Mouse (Mus musculus) embryonic facial prominence, embryonic 14.5 days (tissue): ENCODE measurements around the gene Mfsd10. TPM values are rescaled to one million over a fixed set of nuclear protein-coding genes. Genes with fewer than 3 reads are reported as not detected.

ENCODE experiments used
- ATAC-seq: fragments of 200-750 bp; cut with Nextera tagmentation; 2 replicates; pipeline ENCODE4 v1.8.0; 2017; ENCODE audit warnings: low read depth, moderate number of reproducible peaks, moderate TSS enrichment
- DNase-seq: peaks from one replicate; pipeline ENCODE4 v3.0.0-alpha.2; 2015; ENCODE audit warnings: low spot score
- H3K27ac ChIP-seq: fragments of 300-500 bp; sonication (generic); replicated peaks from 2 replicates; pipeline ENCODE4 v1.5.1; 2014; ENCODE audit warnings: low read depth, mild to moderate bottlenecking, low read length, moderate library complexity
- H3K27me3 ChIP-seq: fragments of 300-500 bp; sonication (generic); replicated peaks from 2 replicates; pipeline ENCODE4 v1.6.1; 2014; ENCODE audit warnings: low read length; ENCODE audit not compliant: control insufficient read depth, insufficient read depth
- H3K36me3 ChIP-seq: fragments of 300-500 bp; sonication (generic); 2 replicates; pipeline ENCODE4 v1.6.1; 2014; ENCODE audit warnings: low read length, mixed read lengths; ENCODE audit not compliant: control insufficient read depth, insufficient read depth
- H3K4me1 ChIP-seq: fragments of 300-500 bp; sonication (generic); 2 replicates; pipeline ENCODE4 v1.6.1; 2014; ENCODE audit warnings: antibody characterized with exemption, low read length; ENCODE audit not compliant: control insufficient read depth, insufficient read depth
- H3K4me2 ChIP-seq: fragments of 300-500 bp; sonication (generic); 2 replicates; pipeline ENCODE4 v1.6.1; 2014; ENCODE audit warnings: low read depth, mild to moderate bottlenecking, low read length, moderate library complexity, mixed read lengths
- H3K4me3 ChIP-seq: fragments of 300-500 bp; sonication (generic); 2 replicates; pipeline ENCODE4 v1.5.1; 2014; ENCODE audit warnings: low read depth, mild to moderate bottlenecking, low read length
- H3K9ac ChIP-seq: fragments of 300-500 bp; sonication (generic); 2 replicates; pipeline ENCODE4 v1.6.1; 2014; ENCODE audit warnings: low read depth, mild to moderate bottlenecking, low read length, moderate library complexity, mixed read lengths
- H3K9me3 ChIP-seq: fragments of 300-500 bp; sonication (generic); 2 replicates; pipeline ENCODE4 v1.6.1; 2016; ENCODE audit warnings: low read length; ENCODE audit not compliant: control insufficient read depth
- WGBS: fragments of 180-500 bp; shearing (Covaris S2); extraction: QIAGEN DNeasy Blood & Tissue Kit; methylation state at CpG from one replicate; pipeline ENCODE4 v1.1.7; 2014; 5-methylcytosine and 5-hydroxymethylcytosine counted together
- polyA plus RNA-seq: library from polyadenylated mRNA; unstranded; fragments of >200 nt; fragmentation: Nextera tagmentation; extraction: Ambion mirVana; gene quantifications from 2 replicates; pipeline ENCODE4 v1.2.1, GENCODE M21; 2014

Gene Mfsd10
- polyA plus RNA-seq: 117 and 124 TPM in 2 replicates

- ATAC-seq (peak; percentile 93), DNase-seq (peak; percentile 94)
- no peaks in the 10 kb centered on the region for H3K9me3 ChIP-seq
- peaks cover 6% of the 10 kb centered on the region for H3K4me1 ChIP-seq
- 0% methylated on average over 46 of the region's 48 CpGs for WGBS
- peak within 1 kb of the TSS; percentile 72 for H3K9ac ChIP-seq
- peak within 1 kb of the TSS; percentile 70 for H3K4me2 ChIP-seq
- H3K27me3 ChIP-seq: no peaks in the 10 kb centered on the region
- H3K36me3 ChIP-seq: peaks cover 72% of the 10 kb centered on the region
- peak within 1 kb of the TSS; percentile 54 for H3K4me3 ChIP-seq
- H3K27ac ChIP-seq: peak within 1 kb of the TSS; percentile 86
Observed at GRCm38 (mm10) chr5:34636481-34637287, at the start of gene Mfsd10. Gene Mfsd10 (minus strand): TSS chr5:34637212.

GRCm38 (mm10) chr5:34670280-34670679 lies 33.3 kb upstream of the Mfsd10 start:
- no peak overlapping the region for H3K9ac ChIP-seq
- no peak for DNase-seq
- no peak overlapping the region for H3K4me2 ChIP-seq
- no peak overlapping the region for H3K27ac ChIP-seq
- no peaks in the 10 kb centered on the region for H3K9me3 ChIP-seq
- H3K36me3 ChIP-seq: 0 out of 2 replicates have a peak, but pooled peaks cover 7% of the 10 kb centered on the region
- no peaks in the 10 kb centered on the region for H3K27me3 ChIP-seq
- ATAC-seq: no peak
- H3K4me3 ChIP-seq: no peak overlapping the region
- 82% methylated on average over 4 of the region's 4 CpGs for WGBS
- H3K4me1 ChIP-seq: no peaks in the 10 kb centered on the region

DNA sequence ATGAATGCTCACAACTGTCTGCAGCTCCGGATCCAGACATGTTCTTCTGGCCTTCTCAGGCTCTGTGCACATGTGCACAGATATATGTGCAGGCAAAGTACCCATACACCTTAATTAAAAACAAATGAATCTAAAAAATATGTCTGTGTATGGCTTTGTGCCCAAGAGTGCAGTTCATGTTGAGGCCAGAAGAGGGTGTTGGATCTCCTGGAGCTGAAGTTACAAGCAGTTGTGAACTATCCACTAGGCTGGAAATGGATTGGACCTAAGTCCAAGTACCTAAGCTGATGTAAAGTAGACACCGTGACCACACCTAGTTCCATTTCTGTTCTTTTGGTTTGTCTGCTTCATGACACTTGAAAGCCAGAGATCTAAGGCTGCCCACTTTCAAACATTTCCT lies 32.5 kb upstream of the Mfsd10 start:
- no peak overlapping the region for H3K4me2 ChIP-seq
- no peaks in the 10 kb centered on the region for H3K9me3 ChIP-seq
- 0 out of 2 replicates have a peak, but pooled peaks cover 7% of the 10 kb centered on the region for H3K36me3 ChIP-seq
- H3K27ac ChIP-seq: no peak overlapping the region
- no peak overlapping the region for H3K9ac ChIP-seq
- 83% methylated on average over 2 of the region's 2 CpGs for WGBS
- no peaks in the 10 kb centered on the region for H3K4me1 ChIP-seq
- no peak overlapping the region for H3K4me3 ChIP-seq
- ATAC-seq: no peak
- H3K27me3 ChIP-seq: no peaks in the 10 kb centered on the region
- no peak for DNase-seq

- H3K9me3 ChIP-seq: no peaks in the 10 kb centered on the region
- H3K27me3 ChIP-seq: no peaks in the 10 kb centered on the region
- no peaks in the 10 kb centered on the region for H3K36me3 ChIP-seq
- WGBS: 92% methylated on average over 2 of the region's 2 CpGs
- ATAC-seq: no peak
- no peak overlapping the region for H3K9ac ChIP-seq
- no peak for DNase-seq
- peaks cover 5% of the 10 kb centered on the region; the same call in 1 of the 2 replicates for H3K4me1 ChIP-seq
- no peak overlapping the region for H3K4me3 ChIP-seq
- H3K27ac ChIP-seq: no peak overlapping the region
- no peak overlapping the region for H3K4me2 ChIP-seq
Observed at GRCm38 (mm10) chr5:34663231-34663630, 26.2 kb upstream of the Mfsd10 start.

DNA sequence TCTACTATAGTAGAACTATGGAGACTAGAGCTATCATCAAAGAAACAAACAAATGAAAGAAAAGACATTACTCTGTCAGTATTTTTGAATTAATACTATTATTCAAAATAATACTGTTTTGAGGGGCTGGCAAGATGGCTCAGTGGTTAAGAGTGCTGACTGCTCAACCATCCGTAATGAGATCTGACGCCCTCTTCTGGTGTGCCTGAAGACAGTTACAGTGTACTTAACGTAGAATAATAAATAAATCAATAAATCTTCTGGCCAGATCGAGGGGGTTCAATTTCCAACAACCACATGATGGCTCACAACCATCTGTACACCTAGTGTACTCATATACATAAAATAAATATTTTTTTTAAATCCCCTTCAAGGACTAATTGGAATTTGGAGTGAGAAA lies 24.9 kb upstream of the Mfsd10 start:
- Histone ChIP-seq H3K36me3 (peaks cover 6% of the 10 kb centered on the region; the same call in 1 of the 2 replicates), H3K9me3 (no peaks in the 10 kb centered on the region), H3K4me3 (no peak overlapping the region), H3K27me3 (no peaks in the 10 kb centered on the region), H3K27ac (no peak overlapping the region), H3K9ac (no peak overlapping the region), H3K4me1 (peaks cover 5% of the 10 kb centered on the region; the same call in 1 of the 2 replicates), H3K4me2 (no peak overlapping the region)
- DNase-seq: no peak
- WGBS: 83% methylated on average over 4 of the region's 4 CpGs
- ATAC-seq: no peak

DNA sequence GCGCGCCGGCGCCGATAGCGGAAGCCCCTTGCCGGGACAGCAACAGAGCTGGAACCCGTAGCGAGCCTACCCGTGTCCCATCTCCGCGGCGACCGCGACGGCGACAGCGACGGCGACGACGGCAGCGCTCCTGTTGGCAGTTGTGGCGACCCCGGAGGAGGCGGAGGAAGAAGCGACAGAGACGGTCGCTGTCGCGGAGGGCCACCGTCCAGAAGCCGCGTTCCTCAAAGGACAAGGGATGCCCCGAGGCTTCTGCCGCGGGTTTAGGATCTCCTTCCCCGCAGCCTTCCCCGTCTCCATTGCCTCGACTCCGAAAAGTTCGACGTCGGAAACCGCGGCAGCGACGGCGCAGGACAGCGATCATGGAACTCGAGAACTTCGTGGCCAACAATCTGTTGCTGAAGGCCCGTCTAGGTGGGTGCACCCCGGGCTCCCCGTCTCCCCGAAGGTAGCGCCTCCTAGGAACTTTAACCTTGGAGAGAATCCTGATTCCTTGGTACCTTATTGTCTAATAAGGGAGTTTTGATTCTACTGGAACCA lies 23.6 kb upstream of the Mfsd10 start:
- H3K9me3 ChIP-seq: no peaks in the 10 kb centered on the region
- H3K36me3 ChIP-seq: peaks cover 16% of the 10 kb centered on the region
- peaks cover 5% of the 10 kb centered on the region; the same call in 1 of the 2 replicates for H3K4me1 ChIP-seq
- H3K4me3 ChIP-seq: peak overlapping the region; percentile 75
- peak overlapping the region; percentile 71 for H3K9ac ChIP-seq
- WGBS: 1% methylated on average over 55 of the region's 57 CpGs
- DNase-seq: peak; percentile 36
- no peak for ATAC-seq
- H3K27ac ChIP-seq: peak overlapping the region; percentile 91
- H3K4me2 ChIP-seq: peak overlapping the region; percentile 59
- no peaks in the 10 kb centered on the region for H3K27me3 ChIP-seq

DNA sequence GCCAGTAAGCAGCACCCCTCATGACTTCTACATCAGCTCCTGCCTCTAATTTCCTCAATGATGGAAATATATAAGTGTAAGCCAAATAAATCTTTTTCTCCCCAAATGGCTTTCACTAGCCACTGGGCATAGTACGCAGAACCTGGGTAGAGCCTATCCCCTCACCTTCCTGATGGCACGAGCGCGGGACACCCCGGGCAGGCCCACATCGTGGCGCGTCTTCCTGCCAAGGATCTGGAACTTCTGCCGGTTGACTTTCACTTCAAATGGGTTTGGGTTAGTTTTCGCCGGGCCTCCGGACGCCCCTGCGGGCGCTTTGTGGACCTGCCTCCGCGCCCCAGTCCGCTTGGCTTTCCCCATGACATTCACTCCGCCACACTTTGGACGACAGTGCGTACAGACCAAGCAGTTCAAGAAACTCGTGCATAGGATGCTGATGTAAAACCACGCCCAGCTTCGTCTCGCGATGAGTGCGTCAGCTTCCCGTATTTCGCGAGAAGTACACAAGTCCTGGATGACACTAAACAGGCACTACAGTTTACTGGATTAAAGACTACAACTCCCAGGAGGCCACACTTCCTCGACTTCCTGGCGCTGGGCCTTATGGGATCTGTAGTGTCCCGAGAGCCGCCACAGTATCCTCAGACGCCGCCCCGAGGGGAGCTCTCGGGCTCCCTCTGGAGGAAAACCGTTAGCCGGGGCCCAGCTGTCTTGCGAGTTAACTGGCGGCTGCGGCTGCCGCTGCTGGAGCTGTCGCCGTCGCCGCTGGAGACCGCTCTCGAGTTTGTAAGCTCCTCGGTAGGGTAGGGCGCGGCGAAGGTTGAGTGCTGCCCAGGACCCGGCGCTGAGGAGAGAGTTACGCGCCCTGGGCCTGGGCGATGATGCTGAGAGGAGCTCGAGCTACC lies 22.9 kb upstream of the Mfsd10 start, which contains the start of the genes Nop14 and Grk4:
Nop14 (minus strand) TSS at position 463 of the 905 bp plus-strand sequence.
Grk4 (plus strand) TSS at position 694 of the 905 bp plus-strand sequence.
- ATAC-seq (peak; percentile 100), DNase-seq (peak; percentile 100)
- H3K4me1 ChIP-seq: peaks cover 5% of the 10 kb centered on the region; the same call in 1 of the 2 replicates
- peak within 1 kb of the TSS; percentile 76 for H3K9ac ChIP-seq
- H3K27me3 ChIP-seq: no peaks in the 10 kb centered on the region
- H3K27ac ChIP-seq: peak within 1 kb of the TSS; percentile 91
- peak within 1 kb of the TSS; percentile 75 for H3K4me3 ChIP-seq
- no peaks in the 10 kb centered on the region for H3K9me3 ChIP-seq
- peaks cover 24% of the 10 kb centered on the region for H3K36me3 ChIP-seq
- WGBS: under 1% methylated on average over 59 of the region's 60 CpGs
- H3K4me2 ChIP-seq: peak within 1 kb of the TSS; percentile 59

- Histone ChIP-seq H3K9ac (no peak overlapping the region), H3K4me3 (no peak overlapping the region), H3K9me3 (no peaks in the 10 kb centered on the region), H3K4me2 (no peak overlapping the region), H3K27ac (no peak overlapping the region), H3K27me3 (no peaks in the 10 kb centered on the region), H3K36me3 (peaks cover 47% of the 10 kb centered on the region), H3K4me1 (peaks cover 5% of the 10 kb centered on the region; the same call in 1 of the 2 replicates)
- 94% methylated on average over 8 of the region's 8 CpGs for WGBS
- DNase-seq (no peak), ATAC-seq (no peak)
Observed at GRCm38 (mm10) chr5:34657556-34657955, 20.5 kb upstream of the Mfsd10 start.
